Mouse (Mus musculus): ENCODE data around the gene Mblac2. TPM values are rescaled to one million over a fixed set of nuclear protein-coding genes. Genes with fewer than 3 reads are reported as not detected.
"Not testable (repeated sequence)": the region's sequence is repeated elsewhere in the genome, so short reads cannot be mapped to it uniquely, and the experiment has no call there.

Mblac2 gene
- polyA plus RNA-seq, 1 experiment from 2014 or later = 9.7 TPM

GRCm38 (mm10) chr13:81703621-81704020 is 7.5 kb upstream of the Mblac2 start:
- Histone ChIP-seq H3K4me2 (ENCODE audit: low read length) (no peak overlapping the region), H3K27me3 (ENCODE audit: insufficient read depth, low read length) (no peaks in the 10 kb centered on the region), H3K27ac (no peak overlapping the region), H3K4me3 (replicated peaks; ENCODE audit: low read depth, low read length) (no peak overlapping the region), H3K36me3 (ENCODE audit: insufficient read depth, low read length) (no peaks in the 10 kb centered on the region), H3K4me1 (replicated peaks; ENCODE audit: insufficient read depth, low read length) (no peaks in the 10 kb centered on the region), H3K9ac (ENCODE audit: low read depth, low read length) (no peak overlapping the region), H3K9me3 (replicated peaks; ENCODE audit: low read length) (no peaks in the 10 kb centered on the region)
- TF ChIP-seq CTCF (IDR thresholded peaks at IDR 0.05; ENCODE audit: low read depth) = no peak
- DNase-seq (ENCODE audit: low spot score) (no peak), ATAC-seq (replicated peaks; ENCODE audit: low FRiP score, low read depth) (no peak)
- 77% methylated on average over 9 of the region's 9 CpGs for WGBS

- TF ChIP-seq CTCF (IDR thresholded peaks at IDR 0.05; ENCODE audit: low read depth) = no peak
- no peak for ATAC-seq (replicated peaks; ENCODE audit: low FRiP score, low read depth)
- no peak overlapping the region for H3K27ac ChIP-seq
Observed at GRCm38 (mm10) chr13:81706311-81706710, 4.8 kb upstream of the Mblac2 start.

GRCm38 (mm10) chr13:81709805-81710204 is 1.3 kb upstream of the Mblac2 start:
- 29% methylated on average over 4 of the region's 4 CpGs for WGBS

More at GRCm38 (mm10) chr13:81706311-81706710, 4.8 kb upstream of the Mblac2 start:
- DNase-seq (ENCODE audit: low spot score) = no peak
- no peaks in the 10 kb centered on the region for H3K27me3 ChIP-seq (ENCODE audit: insufficient read depth, low read length)
- no peak overlapping the region for H3K4me3 ChIP-seq (replicated peaks; ENCODE audit: low read depth, low read length)
- H3K4me2 ChIP-seq (ENCODE audit: low read length) = no peak overlapping the region
- H3K9me3 ChIP-seq (replicated peaks; ENCODE audit: low read length) = no peaks in the 10 kb centered on the region
- H3K9ac ChIP-seq (ENCODE audit: low read depth, low read length) = no peak overlapping the region
- 93% methylated on average over 5 of the region's 5 CpGs for WGBS
- no peaks in the 10 kb centered on the region for H3K36me3 ChIP-seq (ENCODE audit: insufficient read depth, low read length)
- H3K4me1 ChIP-seq (replicated peaks; ENCODE audit: insufficient read depth, low read length) = no peaks in the 10 kb centered on the region

GRCm38 (mm10) chr13:81710266-81710665 is 875 bp upstream of the Mblac2 start:
- Histone ChIP-seq H3K36me3 (ENCODE audit: insufficient read depth, low read length) (no peaks in the 10 kb centered on the region), H3K4me3 (replicated peaks; ENCODE audit: low read depth, low read length) (peak overlapping the region; percentile 81), H3K9ac (ENCODE audit: low read depth, low read length) (peak overlapping the region; percentile 72), H3K4me2 (ENCODE audit: low read length) (peak overlapping the region; percentile 94), H3K27ac (peak overlapping the region; percentile 86; the same call in 1 of the 2 replicates), H3K9me3 (replicated peaks; ENCODE audit: low read length) (no peaks in the 10 kb centered on the region), H3K27me3 (ENCODE audit: insufficient read depth, low read length) (no peaks in the 10 kb centered on the region), H3K4me1 (replicated peaks; ENCODE audit: insufficient read depth, low read length) (peaks cover 6% of the 10 kb centered on the region)
- DNase-seq (ENCODE audit: low spot score) (peak; percentile 4), ATAC-seq (replicated peaks; ENCODE audit: low FRiP score, low read depth) (no peak)
- no peak for TF ChIP-seq CTCF (IDR thresholded peaks at IDR 0.05; ENCODE audit: low read depth)
- 2% methylated on average over 7 of the region's 7 CpGs for WGBS

More at GRCm38 (mm10) chr13:81709805-81710204, 1.3 kb upstream of the Mblac2 start:
- Histone ChIP-seq H3K27ac (no peak overlapping the region), H3K27me3 (ENCODE audit: insufficient read depth, low read length) (no peaks in the 10 kb centered on the region), H3K9me3 (replicated peaks; ENCODE audit: low read length) (no peaks in the 10 kb centered on the region), H3K4me1 (replicated peaks; ENCODE audit: insufficient read depth, low read length) (peaks cover 6% of the 10 kb centered on the region), H3K9ac (ENCODE audit: low read depth, low read length) (0 out of 2 replicates have a peak overlapping the region, but pooled peaks have one; percentile 72), H3K4me2 (ENCODE audit: low read length) (peak overlapping the region; percentile 94), H3K36me3 (ENCODE audit: insufficient read depth, low read length) (no peaks in the 10 kb centered on the region), H3K4me3 (replicated peaks; ENCODE audit: low read depth, low read length) (peak overlapping the region; percentile 81)
- no peak for TF ChIP-seq CTCF (IDR thresholded peaks at IDR 0.05; ENCODE audit: low read depth)
- DNase-seq (ENCODE audit: low spot score) (no peak), ATAC-seq (replicated peaks; ENCODE audit: low FRiP score, low read depth) (no peak)

GRCm38 (mm10) chr13:81711546-81712371 is 618 bp downstream of the Mblac2 start:
- WGBS = 2% methylated on average over 42 of the region's 42 CpGs
- Histone ChIP-seq H3K4me2 (ENCODE audit: low read length) (peak overlapping the region; percentile 94), H3K4me3 (replicated peaks; ENCODE audit: low read depth, low read length) (peak overlapping the region; percentile 81), H3K27me3 (ENCODE audit: insufficient read depth, low read length) (no peaks in the 10 kb centered on the region), H3K4me1 (replicated peaks; ENCODE audit: insufficient read depth, low read length) (peaks cover 6% of the 10 kb centered on the region), H3K27ac (peak overlapping the region; percentile 86), H3K36me3 (ENCODE audit: insufficient read depth, low read length) (no peaks in the 10 kb centered on the region), H3K9me3 (replicated peaks; ENCODE audit: low read length) (no peaks in the 10 kb centered on the region), H3K9ac (ENCODE audit: low read depth, low read length) (peak overlapping the region; percentile 72)
- ATAC-seq (replicated peaks; ENCODE audit: low FRiP score, low read depth) = peak; percentile 53
- no peak for DNase-seq (ENCODE audit: low spot score)
- no peak for TF ChIP-seq CTCF (IDR thresholded peaks at IDR 0.05; ENCODE audit: low read depth)

- no peak for ATAC-seq (replicated peaks; ENCODE audit: low FRiP score, low read depth)
- no peak overlapping the region for H3K4me3 ChIP-seq (replicated peaks; ENCODE audit: low read depth, low read length)
- TF ChIP-seq CTCF (IDR thresholded peaks at IDR 0.05; ENCODE audit: low read depth) = no peak
- no peak overlapping the region for H3K4me2 ChIP-seq (ENCODE audit: low read length)
- H3K27me3 ChIP-seq (ENCODE audit: insufficient read depth, low read length) = no peaks in the 10 kb centered on the region
- DNase-seq (ENCODE audit: low spot score) = no peak
- H3K36me3 ChIP-seq (ENCODE audit: insufficient read depth, low read length) = no peaks in the 10 kb centered on the region
- no peaks in the 10 kb centered on the region for H3K9me3 ChIP-seq (replicated peaks; ENCODE audit: low read length)
- peaks cover 6% of the 10 kb centered on the region for H3K4me1 ChIP-seq (replicated peaks; ENCODE audit: insufficient read depth, low read length)
- no peak overlapping the region for H3K9ac ChIP-seq (ENCODE audit: low read depth, low read length)
- H3K27ac ChIP-seq = no peak overlapping the region
- 96% methylated on average over 1 of the region's 1 CpGs for WGBS
Observed at GRCm38 (mm10) chr13:81713896-81714295, 2.8 kb downstream of the Mblac2 start.

- H3K4me3 ChIP-seq (replicated peaks; ENCODE audit: low read depth, low read length); H3K27me3 ChIP-seq (ENCODE audit: insufficient read depth, low read length); ATAC-seq (replicated peaks; ENCODE audit: low FRiP score, low read depth); H3K36me3 ChIP-seq (ENCODE audit: insufficient read depth, low read length); H3K9ac ChIP-seq (ENCODE audit: low read depth, low read length); H3K27ac ChIP-seq; H3K4me2 ChIP-seq (ENCODE audit: low read length); H3K4me1 ChIP-seq (replicated peaks; ENCODE audit: insufficient read depth, low read length); DNase-seq (ENCODE audit: low spot score); H3K9me3 ChIP-seq (replicated peaks; ENCODE audit: low read length): not testable (repeated sequence)
- WGBS = 67% methylated on average over 12 of the region's 12 CpGs
Observed at GRCm38 (mm10) chr13:81728141-81728540, 17.0 kb downstream of the Mblac2 start.

Measured in kidney, postnatal 0 days (tissue).